Mouse (Mus musculus): ENCODE data around the gene Gna15.
A peak's percentile ranks its signal among the peaks of the same experiment; 100 is the strongest.

Gna15 gene

DNA sequence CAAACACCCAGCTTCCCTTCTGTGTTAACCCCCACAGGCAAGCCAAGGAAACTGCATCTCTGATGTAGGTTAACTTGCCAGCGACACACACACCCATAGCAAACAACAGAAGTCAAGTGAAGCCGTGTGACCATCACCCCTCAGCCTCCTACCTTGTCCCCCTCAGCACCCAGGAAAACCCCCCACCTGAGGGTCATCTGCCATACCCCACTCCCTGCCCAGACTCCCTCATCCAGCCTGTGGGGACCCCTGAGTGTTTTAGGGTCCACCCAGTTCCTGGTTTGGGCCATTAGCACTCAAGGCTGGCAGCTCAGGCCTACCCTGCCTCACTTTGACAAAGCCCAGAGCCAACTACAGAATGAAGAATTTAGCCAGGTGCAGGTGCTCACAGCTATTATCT is 58.0 kb downstream of the Gna15 start:
- DNase-seq (ENCODE audit: low spot score): no peak

DNA sequence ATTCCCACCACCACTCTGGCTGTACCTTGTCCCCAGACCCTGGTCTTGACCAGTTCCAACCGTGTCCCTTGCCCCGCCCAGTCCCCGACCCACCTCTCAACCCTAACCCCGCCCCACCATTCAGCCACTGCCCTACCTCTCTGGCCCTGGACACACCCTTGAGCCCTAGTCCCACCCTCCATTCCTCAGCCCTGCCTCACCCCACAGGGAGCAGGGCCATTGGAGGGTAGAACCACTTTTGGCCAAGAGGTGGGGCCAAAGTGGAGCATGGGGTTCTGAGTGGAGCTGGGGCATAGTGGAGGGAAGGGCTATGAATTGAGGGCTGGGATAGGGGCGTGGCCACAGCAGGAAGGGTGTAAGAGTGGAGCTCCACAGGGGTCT is 58.8 kb downstream of the Gna15 start:
- no peak for DNase-seq (ENCODE audit: low spot score)

DNA sequence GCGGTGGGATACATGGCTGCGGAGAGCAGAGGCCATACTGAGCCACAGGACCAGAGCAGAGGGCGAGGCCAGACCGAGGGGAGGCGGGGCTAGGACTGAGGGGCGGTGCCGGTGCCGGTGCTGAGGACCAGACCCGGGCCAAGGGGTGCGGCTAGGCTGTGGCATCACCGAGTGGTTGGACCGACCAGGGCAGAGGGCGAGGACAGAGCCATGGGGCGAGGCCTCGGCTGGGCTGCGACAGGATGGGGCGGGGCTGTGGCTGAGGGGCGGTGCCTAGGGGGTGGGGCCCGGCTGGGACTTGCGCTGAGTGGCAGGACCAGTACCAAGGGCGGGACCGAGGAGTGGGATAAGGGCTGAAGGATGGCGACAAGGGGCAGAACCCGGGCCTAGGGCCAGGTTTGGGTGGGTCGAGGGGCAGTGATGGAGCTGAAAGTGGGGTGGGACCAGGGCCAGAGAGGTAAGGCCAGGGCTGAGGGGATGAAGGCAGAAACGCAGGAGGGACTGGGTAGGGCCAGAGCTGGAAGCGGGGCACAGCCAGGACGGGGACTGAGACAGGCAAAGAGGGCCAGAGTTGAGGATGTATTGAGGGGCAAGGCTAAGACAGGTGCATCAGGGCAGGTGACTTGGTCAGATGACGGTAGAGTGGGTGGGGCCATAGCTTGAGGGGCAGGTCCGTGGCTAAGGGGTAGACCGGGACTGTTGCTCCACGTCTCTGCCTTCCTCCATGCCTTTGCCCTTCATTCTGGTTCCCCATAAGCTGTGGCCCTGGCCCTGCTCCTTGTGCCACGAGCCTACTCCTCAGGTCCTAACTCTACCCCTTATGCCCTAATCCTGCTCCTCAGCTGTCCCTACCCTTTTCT is 59.4 kb downstream of the Gna15 start:
- DNase-seq (ENCODE audit: low spot score): peak; percentile 81

DNA sequence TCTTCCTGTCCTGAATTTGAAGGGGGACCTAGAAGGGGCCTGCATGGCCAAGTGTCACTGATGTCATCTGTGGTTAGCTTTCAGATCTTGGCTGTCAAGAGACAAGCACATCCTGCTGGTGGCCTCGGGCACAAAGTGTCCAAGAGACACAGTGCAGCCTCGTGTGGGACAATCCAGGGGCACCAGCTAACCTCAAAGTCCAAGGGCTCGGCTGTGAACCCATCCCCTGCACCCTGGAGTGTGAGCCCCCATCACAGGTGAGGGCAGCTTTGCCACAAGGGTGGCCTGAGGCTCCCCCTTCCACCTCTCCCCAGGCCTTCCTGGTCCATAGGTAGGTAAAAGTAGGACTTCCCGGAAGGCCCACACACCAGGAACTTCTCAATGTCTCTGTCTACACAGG is 60.5 kb downstream of the Gna15 start:
- DNase-seq (ENCODE audit: low spot score): no peak

DNA sequence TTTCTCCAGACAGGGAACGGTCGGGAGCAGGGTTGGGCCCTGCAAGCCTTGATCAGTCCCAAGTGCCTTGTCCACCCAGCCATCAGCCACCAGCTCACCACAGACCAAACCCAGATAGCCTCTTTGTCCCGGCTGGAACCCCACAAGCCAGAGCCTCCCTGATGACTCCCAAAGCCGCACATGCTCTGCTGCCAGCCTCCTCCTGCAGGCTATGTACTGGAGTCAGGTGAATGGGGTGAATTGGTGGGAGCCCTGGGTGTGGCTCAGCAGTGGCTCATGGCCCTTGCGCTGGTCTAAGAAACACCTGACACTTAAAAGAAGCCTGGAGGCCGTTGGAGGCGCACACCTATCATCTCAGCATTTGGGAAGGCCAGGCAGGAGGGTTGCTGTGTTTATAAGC is 61.1 kb downstream of the Gna15 start:
- no peak for DNase-seq (ENCODE audit: low spot score)

DNA sequence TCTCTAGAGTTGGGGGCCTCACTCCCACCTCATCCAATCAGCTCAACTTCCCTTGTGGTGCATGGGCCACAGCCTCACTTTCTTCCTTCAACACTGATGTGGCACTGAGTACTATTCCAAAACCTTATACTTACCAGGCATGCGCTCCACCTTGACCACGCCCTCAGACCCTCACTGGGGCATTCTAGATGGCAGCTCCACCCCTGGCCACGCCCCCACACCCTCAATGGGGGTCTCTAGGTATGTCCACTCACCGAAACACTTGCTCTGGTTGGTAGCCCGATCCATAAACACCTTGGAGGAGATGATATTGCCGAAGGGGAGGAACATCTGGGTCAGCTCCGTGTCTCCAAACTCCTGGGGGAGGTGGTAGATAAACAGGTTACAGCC is 61.6 kb downstream of the Gna15 start:
- DNase-seq (ENCODE audit: low spot score): no peak

DNA sequence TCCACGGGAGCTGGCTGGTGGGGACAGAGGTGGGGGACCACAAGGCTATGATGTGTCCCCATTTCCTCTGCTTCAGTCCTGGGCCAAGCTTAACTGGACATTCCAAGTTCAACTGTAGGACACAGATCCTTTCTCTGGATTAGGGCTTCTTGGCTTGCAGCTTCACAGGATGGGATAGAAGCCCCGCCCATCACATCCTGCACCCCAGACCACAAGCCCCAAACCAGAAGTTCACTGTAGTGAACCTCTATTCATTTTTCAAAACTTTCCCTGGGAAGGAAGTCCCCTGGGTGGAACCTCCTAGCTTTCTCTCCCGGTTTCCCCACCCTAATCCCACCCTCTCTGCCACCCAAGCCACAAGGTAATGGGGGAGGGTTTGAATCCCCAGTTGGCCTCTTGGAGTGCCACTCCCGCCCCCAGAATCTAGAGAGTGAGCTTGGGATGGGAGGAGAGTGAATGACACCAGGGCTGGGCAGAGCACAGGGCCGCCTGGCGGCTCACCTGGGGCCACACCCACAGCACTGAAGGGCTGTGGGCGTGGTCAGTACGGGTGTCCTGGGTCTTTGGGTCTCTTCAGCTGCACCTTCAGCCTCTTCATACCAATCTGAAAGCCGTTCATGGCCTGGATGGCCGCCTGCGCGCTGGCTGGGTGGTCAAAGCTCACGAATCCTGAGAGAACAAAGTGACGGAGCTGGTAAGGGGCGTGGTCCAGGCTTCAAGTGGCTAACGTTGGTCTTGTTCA is 62.2 kb downstream of the Gna15 start:
- no peak for DNase-seq (ENCODE audit: low spot score)

DNA sequence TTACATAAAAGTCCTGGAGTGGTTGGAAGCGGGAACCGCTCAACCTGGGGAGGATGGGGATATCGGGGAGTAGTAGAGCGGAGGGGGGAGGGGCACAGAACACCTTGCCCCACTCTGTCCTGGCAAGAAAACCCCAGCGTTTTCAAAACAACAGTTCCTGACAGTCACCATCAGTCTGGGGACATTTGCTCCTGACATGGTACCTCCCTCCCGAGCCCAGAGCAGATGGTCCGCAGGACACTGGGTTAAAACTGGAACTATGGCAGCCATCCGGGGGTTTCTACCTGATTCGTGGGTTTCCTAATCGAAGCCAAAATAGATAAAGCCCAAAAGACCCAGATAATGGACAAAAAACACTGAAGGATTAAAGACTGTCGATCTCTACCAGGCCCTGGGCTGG is 63.1 kb downstream of the Gna15 start:
- DNase-seq (ENCODE audit: low spot score): no peak

DNA sequence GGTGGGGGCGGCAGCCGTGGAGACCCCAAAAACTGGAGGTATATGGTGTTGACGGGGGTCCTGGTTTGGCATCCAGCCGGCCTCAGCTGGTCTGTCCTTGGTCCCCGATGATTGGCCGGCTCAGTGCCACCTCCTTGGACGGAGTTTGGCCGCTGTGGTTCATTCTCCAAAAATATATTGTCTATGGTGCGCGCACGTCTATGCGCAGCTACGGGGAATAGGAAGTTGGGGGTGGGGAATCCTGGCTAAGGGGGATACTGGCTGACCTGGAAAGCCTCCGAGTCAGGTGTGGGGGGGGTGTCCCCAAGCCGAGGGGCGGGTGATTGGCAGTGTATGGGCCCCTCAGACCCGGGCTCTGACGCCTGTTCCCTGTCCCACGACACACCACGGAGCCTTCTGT is 63.6 kb downstream of the Gna15 start:
- DNase-seq (ENCODE audit: low spot score): no peak

DNA sequence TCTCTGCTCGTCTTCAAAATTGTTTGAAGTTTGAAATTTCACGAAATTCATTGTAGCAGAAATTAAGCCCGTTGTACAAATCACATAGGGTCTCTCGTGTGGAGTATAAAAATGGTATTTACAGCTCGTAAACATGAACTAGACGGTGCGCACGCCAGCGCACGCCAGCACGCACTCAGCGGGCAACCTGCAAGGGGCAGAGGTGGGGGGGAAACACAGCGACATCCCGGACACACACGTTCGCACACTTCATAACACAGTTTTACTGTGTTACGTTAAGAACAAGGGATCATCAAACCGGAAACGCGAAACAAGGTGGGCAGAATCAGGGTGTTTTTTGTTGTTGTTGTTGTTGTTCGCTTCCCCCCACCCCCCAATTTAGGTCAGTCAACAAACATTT is 64.6 kb downstream of the Gna15 start:
- DNase-seq (ENCODE audit: low spot score): no peak

DNA sequence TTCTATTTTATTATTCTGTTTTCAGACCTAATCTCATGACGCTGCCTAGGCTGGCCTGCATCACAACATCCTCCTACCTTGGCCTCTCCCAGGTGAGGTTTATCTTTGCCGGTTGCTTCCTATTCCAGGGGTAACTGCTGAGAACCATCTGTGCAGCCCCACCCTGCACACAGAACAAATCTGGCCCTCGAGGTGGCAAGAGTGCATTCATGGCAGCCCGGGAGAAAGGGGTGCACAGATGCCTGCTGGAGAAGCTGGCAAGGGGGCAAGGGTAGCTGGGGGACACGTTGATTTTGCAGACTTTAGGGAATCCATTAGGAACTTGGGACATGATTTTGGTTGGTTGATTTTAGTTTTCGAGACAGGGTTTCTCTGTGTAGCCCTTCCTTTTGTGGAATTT is 65.8 kb downstream of the Gna15 start:
- DNase-seq (ENCODE audit: low spot score): no peak

DNA sequence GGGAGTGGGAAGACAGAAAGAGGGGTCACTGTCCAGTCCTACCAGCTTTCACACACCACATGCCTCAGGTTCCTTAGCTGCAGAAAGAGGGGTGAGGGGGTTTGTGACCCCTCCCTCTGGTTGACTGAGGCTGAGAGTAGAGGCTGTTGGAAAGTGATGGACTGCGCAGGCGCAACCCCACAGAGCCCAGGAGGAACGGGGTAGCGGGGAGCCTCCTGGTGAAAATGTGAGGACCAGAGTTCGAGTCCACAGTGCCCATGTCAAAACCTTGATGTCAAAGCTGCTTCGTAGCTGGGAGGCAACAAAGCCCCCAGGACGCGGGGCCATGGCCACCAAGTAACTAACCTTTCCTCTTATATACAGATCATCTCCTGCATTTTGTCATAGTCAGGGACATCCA is 66.4 kb downstream of the Gna15 start:
- no peak for DNase-seq (ENCODE audit: low spot score)

DNA sequence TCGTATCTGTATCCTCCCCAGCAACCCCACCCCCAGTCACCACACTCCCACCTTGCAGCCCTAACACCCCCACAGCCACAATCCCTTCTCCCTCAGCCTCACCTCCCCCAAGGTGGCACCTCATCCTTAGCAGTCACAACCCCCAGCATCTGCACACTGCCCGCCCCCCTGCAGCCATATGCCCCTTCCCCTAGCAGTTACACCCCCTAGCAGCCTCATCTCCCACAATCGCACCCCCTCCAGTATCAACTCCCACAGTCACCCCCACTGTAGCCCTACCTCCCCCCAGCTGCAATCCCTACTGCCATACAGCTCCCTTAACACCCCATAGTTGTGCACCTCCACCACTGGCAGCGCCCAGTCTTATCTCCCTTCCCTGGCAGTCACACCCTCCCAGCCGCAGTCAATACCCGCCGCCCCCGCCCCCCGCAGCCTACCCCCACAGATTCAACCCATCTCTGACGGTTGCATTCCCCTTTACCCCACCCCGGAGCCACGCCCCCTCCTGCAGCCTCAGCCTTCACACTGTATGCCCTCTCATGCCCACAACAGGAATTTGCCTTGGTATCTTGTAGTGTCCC is 67.0 kb downstream of the Gna15 start:
- DNase-seq (ENCODE audit: low spot score): no peak

DNA sequence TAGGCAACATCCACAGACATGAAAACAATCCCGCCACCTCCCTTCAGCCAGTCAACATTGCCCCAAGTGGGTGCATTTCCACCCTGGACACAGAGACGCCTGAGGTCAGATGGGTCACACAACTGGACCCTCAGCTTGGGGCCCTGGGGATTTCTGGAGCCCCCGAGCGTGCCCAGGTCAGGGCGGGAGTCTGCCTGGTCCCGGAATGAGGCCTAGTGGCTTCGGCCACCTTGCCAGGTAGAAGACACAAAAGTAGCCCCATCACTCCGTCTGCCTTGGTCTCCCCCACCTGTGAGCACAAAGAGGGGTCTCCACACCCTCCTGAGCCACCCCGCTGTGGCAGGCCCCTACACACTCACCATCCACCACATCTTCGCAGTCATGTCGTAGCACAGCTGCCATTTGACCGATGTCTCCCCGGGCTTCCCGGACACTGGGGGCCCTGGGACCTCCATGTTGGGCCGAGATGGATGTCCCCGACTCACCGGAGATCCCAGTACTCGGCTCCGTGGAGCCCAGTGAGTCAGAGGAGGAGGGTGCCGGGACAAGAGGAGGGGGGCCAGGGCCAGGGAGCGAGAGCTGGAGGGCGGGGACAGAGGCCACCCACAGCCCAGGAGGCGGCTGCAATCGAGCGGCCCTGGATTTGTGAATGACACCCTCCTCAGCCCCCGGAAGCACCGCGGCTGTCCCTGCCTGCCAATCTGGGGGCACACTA is 68.7 kb downstream of the Gna15 start, which contains the start of gene Nfic:
TSS of gene Nfic (minus strand) at position 455 of the 715 bp plus-strand sequence.
- no peak for DNase-seq (ENCODE audit: low spot score)

DNA sequence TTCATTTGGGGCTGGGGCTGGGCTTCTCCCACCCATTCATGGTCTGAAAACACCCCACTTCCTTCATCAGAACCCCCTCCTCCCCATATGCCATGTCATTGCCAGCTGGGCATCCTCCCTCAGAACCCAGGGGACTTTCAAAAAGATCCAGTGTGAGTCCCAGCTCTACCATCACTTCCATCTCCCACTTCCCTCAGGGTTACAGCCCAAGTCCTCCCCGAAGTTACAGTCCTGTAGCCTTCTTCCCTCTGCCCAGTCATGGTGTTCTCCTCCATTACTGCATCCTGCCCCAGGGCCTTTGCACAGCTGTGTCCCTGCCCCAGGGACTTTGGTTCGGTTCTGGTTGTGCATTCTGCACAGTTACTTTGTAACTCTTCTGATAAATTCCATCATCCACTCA is 69.9 kb downstream of the Gna15 start:
- no peak for DNase-seq (ENCODE audit: low spot score)

DNA sequence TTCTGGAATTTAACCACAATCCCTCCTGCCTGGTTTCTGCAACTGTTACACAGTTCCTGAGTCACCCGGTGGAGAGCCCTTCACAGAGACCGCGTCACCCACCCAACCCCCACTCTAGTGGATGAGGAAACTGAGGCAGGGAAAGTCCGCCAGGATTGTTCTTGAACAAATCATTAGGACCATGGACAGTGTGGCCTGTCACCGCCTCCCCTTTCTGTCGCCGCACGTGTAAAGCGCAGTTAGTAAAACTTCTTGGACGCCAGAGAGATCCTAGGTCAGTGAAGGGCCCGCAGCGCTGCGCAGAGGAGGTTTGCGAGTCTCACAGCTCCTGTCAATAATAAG is 71.1 kb downstream of the Gna15 start:
- DNase-seq (ENCODE audit: low spot score): no peak

All from retina, embryonic 14.5 days (tissue).